Mouse (Mus musculus) CD8-positive naive resting alpha-beta T cell, adult 2 months (primary cell): Measurements from ENCODE around the gene Rnf183.

Experiments used
- DNase-seq, 2 experiments: peaks; one replicate each; pipeline ENCODE4 v3.0.0; 2022; ENCODE audit warnings: low read depth in 2 of 2, low spot score in 2 of 2

Gene Rnf183

GRCm38 (mm10) chr4:62384159-62384558 lies 50.9 kb downstream of the Rnf183 start:
- no peak for DNase-seq

GRCm38 (mm10) chr4:62383752-62384151 lies 51.3 kb downstream of the Rnf183 start:
- DNase-seq: no peak

GRCm38 (mm10) chr4:62383207-62383606 lies 51.8 kb downstream of the Rnf183 start:
- no peak for DNase-seq

GRCm38 (mm10) chr4:62379724-62380381 lies 55.2 kb downstream of the Rnf183 start:
- DNase-seq: no peak
